Mouse (Mus musculus) adrenal gland, postnatal 4 days (tissue): ENCODE results near the gene Plk5. TPM values are rescaled to one million over a fixed set of nuclear protein-coding genes. Genes with fewer than 3 reads are reported as not detected.

Experiments
- DNase-seq, 2 experiments: peaks; one replicate each; pipeline ENCODE4 v3.0.0; 2021 to 2022; ENCODE audit warnings: low spot score in 2 of 2, mixed read lengths in 2 of 2
- microRNA-seq: library from miRNA; unstranded; fragments of <30 nt; microRNA quantifications from one replicate; pipeline ENCODE4 v1.2.0, GENCODE M21; 2021
- total RNA-seq, 2 experiments: library from RNA; stranded (reverse); gene quantifications; 2 replicates each; pipeline ENCODE4 v1.2.3; 2021

Plk5 gene
- total RNA-seq, 2 experiments from 2014 or later, result 0.36 TPM; not detected in 1

GRCm38 (mm10) chr10:80407924-80408323 is 51.7 kb downstream of the Plk5 start:
- no peak for DNase-seq

GRCm38 (mm10) chr10:80412656-80413541 is 56.6 kb downstream of the Plk5 start:
- no peak for DNase-seq

Small RNAs within 50 kb of the gene (microRNA-seq; reads per million reads assigned to microRNA genes)
- not detected for gene Gm22721

Other genes with a start within 250 kb of the Plk5 start
- gene Stk11, start 240.7 kb upstream of the Plk5 start, total RNA-seq, result 100 to 1,000 TPM; 130 to 139 TPM
- 100 to 1,000 TPM; 401 to 425 TPM for gene Atp5d, start 217.8 kb upstream of the Plk5 start, total RNA-seq
- 10 to 100 TPM; 49.1 to 72.7 TPM for gene Cbarp, start 215.6 kb upstream of the Plk5 start, total RNA-seq
- gene Midn, start 208.2 kb upstream of the Plk5 start, total RNA-seq, result 100 to 1,000 TPM; 113 to 124 TPM
- 100 to 1,000 TPM; 296 to 322 TPM for gene Cirbp, start 190.5 kb upstream of the Plk5 start, total RNA-seq
- 1 to 10 TPM; 7.5 to 8.8 TPM for gene 1600002K03Rik, start 183.5 kb upstream of the Plk5 start, total RNA-seq
- gene Efna2, start 177.0 kb upstream of the Plk5 start, total RNA-seq, result 1 to 10 TPM; 6.5 to 7.5 TPM
- 10 to 100 TPM; 48.9 to 50.4 TPM for gene Mum1, start 130.0 kb upstream of the Plk5 start, total RNA-seq
- 100 to 1,000 TPM; 208 to 225 TPM for gene Ndufs7, start 107.3 kb upstream of the Plk5 start, total RNA-seq
- gene Gamt, start 95.4 kb upstream of the Plk5 start, total RNA-seq, result 100 to 1,000 TPM; 181 to 214 TPM
- 100 to 1,000 TPM; 180 to 181 TPM for gene Dazap1, start 95.0 kb upstream of the Plk5 start, total RNA-seq
- gene Rps15, start 64.0 kb upstream of the Plk5 start, total RNA-seq, result 1,000 to 10,000 TPM; 1,413 to 1,504 TPM
- gene Apc2, start 60.5 kb upstream of the Plk5 start, total RNA-seq, result 10 to 100 TPM in 1 of 2 experiments, 1 to 10 TPM in 1; 9.9 to 10.4 TPM
- 10 to 100 TPM; 30.8 to 31.2 TPM for gene 2310011J03Rik, start 35.9 kb upstream of the Plk5 start, total RNA-seq
- 1 to 10 TPM; 7.7 to 7.8 TPM for gene Pcsk4, start 27.0 kb upstream of the Plk5 start, total RNA-seq
- gene Reep6, start 26.5 kb upstream of the Plk5 start, total RNA-seq, result 10 to 100 TPM; 13.1 to 26.7 TPM
- gene Adamtsl5, start 8.0 kb upstream of the Plk5 start, total RNA-seq, result 10 to 100 TPM; 12.8 to 13.2 TPM
- 10 to 100 TPM; 25.4 to 26.7 TPM for gene Mex3d, start 31.2 kb downstream of the Plk5 start, total RNA-seq
- 100 to 1,000 TPM; 142 to 147 TPM for gene Mbd3, start 43.1 kb downstream of the Plk5 start, total RNA-seq
- gene Uqcr11, start 50.4 kb downstream of the Plk5 start, total RNA-seq, result 100 to 1,000 TPM; 535 to 613 TPM
- 100 to 1,000 TPM; 112 to 116 TPM for gene Tcf3, start 77.2 kb downstream of the Plk5 start, total RNA-seq
- gene Onecut3, start 138.4 kb downstream of the Plk5 start, total RNA-seq, result not detected
- gene Atp8b3, start 182.7 kb downstream of the Plk5 start, total RNA-seq, result under 1 TPM; 0.50 to 0.82 TPM
- gene Rexo1, start 205.1 kb downstream of the Plk5 start, total RNA-seq, result 10 to 100 TPM; 71.7 to 78.9 TPM
- 10 to 100 TPM; 14.2 to 16.5 TPM for gene Klf16, start 220.9 kb downstream of the Plk5 start, total RNA-seq
- gene Abhd17a, start 233.9 kb downstream of the Plk5 start, total RNA-seq, result 100 to 1,000 TPM; 106 to 112 TPM
- 10 to 100 TPM; 49.5 to 51.8 TPM for gene Scamp4, start 246.4 kb downstream of the Plk5 start, total RNA-seq
- gene Adat3, start 246.4 kb downstream of the Plk5 start, total RNA-seq, result 1 to 10 TPM; 4.0 to 4.9 TPM
- gene Gm49322, start 249.6 kb downstream of the Plk5 start, total RNA-seq, result 1 to 10 TPM; 3.0 to 3.4 TPM